7 mouse cellular contexts compared by ENCODE assay signal in genomic region chr17:12915881-12916583, GRCm38 (mm10). TPM values are rescaled to one million over a fixed set of nuclear protein-coding genes. Genes with fewer than 3 reads are reported as not detected.
DNase-seq lines count a peak whose midpoint lies in the region; ATAC-seq and TF ChIP-seq lines count a peak whose summit lies in the region.

Mrpl18 (minus strand) TSS chr17:12916345.

- peak; percentile 60 for TF ChIP-seq POLR2A in small intestine, adult 2 months (IDR thresholded peaks at IDR 0.05; ENCODE audit: low read depth, low read length)

- intact Hi-C loops in left cerebral cortex, postnatal 4 days (cut with DNase I) = no loop called here

- H3K4me1 ChIP-seq in embryonic facial prominence, embryonic 10.5 days = peaks cover 13% of the 10 kb centered on the region
- H3K4me1 ChIP-seq in intestine, postnatal 0 days (replicated peaks; ENCODE audit: control insufficient read depth, insufficient read depth, low read length) = no peaks in the 10 kb centered on the region
- peaks cover 13% of the 10 kb centered on the region for H3K4me1 ChIP-seq in midbrain, embryonic 12.5 days
- H3K4me1 ChIP-seq in small intestine, adult 2 months (ENCODE audit: control insufficient read depth, insufficient read depth, insufficient read length, low read length) = no peaks in the 10 kb centered on the region

- peak; percentile 99 for ATAC-seq in intestine, postnatal 0 days
- ATAC-seq in midbrain, embryonic 12.5 days (ENCODE audit: low FRiP score, low read depth) = peak; percentile 99

- no peaks in the 10 kb centered on the region for H3K27me3 ChIP-seq in embryonic facial prominence, embryonic 10.5 days (replicated peaks; ENCODE audit: low read depth, poor library complexity, severe bottlenecking)
- H3K27me3 ChIP-seq in intestine, postnatal 0 days (replicated peaks; ENCODE audit: control insufficient read depth, insufficient read depth, low read length) = no peaks in the 10 kb centered on the region
- H3K27me3 ChIP-seq in midbrain, embryonic 12.5 days = no peaks in the 10 kb centered on the region
- H3K27me3 ChIP-seq in small intestine, adult 2 months (ENCODE audit: control insufficient read depth, insufficient read depth, low read length) = no peaks in the 10 kb centered on the region

- peak within 1 kb of the TSS; percentile 96 for H3K9ac ChIP-seq in intestine, postnatal 0 days (ENCODE audit: low read depth, low read length)
- H3K9ac ChIP-seq in midbrain, embryonic 12.5 days (replicated peaks) = peak within 1 kb of the TSS; percentile 91

- H3K4me2 ChIP-seq in intestine, postnatal 0 days (replicated peaks; ENCODE audit: low read depth) = peak within 1 kb of the TSS; percentile 85
- H3K4me2 ChIP-seq in midbrain, embryonic 12.5 days (replicated peaks) = peak within 1 kb of the TSS; percentile 90

- H3K36me3 ChIP-seq in embryonic facial prominence, embryonic 10.5 days (replicated peaks) = peaks cover 68% of the 10 kb centered on the region
- H3K36me3 ChIP-seq in intestine, postnatal 0 days (ENCODE audit: control insufficient read depth, insufficient read depth) = peaks cover 46% of the 10 kb centered on the region
- peaks cover 52% of the 10 kb centered on the region for H3K36me3 ChIP-seq in midbrain, embryonic 12.5 days
- H3K36me3 ChIP-seq in small intestine, adult 2 months (ENCODE audit: control insufficient read depth, insufficient read depth, low read length) = peaks cover 38% of the 10 kb centered on the region

- no peaks in the 10 kb centered on the region for H3K9me3 ChIP-seq in embryonic facial prominence, embryonic 10.5 days
- no peaks in the 10 kb centered on the region for H3K9me3 ChIP-seq in intestine, postnatal 0 days (ENCODE audit: control insufficient read depth)
- H3K9me3 ChIP-seq in midbrain, embryonic 12.5 days = no peaks in the 10 kb centered on the region

- peak; percentile 98 for DNase-seq in adrenal gland, postnatal 10 days
- peak; percentile 99 for DNase-seq in embryonic facial prominence, embryonic 10.5 days (ENCODE audit: low spot score)
- peak; percentile 90 for DNase-seq in gonadal fat pad, adult 2 months (ENCODE audit: low read depth)
- peak; percentile 99 for DNase-seq in left cerebral cortex, postnatal 4 days

- peak within 1 kb of the TSS; percentile 97 for H3K4me3 ChIP-seq in embryonic facial prominence, embryonic 10.5 days
- H3K4me3 ChIP-seq in intestine, postnatal 0 days (ENCODE audit: low read depth, low read length) = peak within 1 kb of the TSS; percentile 90
- H3K4me3 ChIP-seq in midbrain, embryonic 12.5 days = peak within 1 kb of the TSS; percentile 84
- peak within 1 kb of the TSS; percentile 83 for H3K4me3 ChIP-seq in small intestine, adult 2 months (ENCODE audit: low read depth, low read length)

- TF ChIP-seq CTCF in intestine, postnatal 0 days (IDR thresholded peaks at IDR 0.05; ENCODE audit: low read depth) = no peak
- no peak for TF ChIP-seq CTCF in small intestine, adult 2 months (IDR thresholded peaks at IDR 0.05; ENCODE audit: extremely low read depth, insufficient read length, insufficient replicate concordance, low read depth, low read length)

- under 1% methylated on average over 56 of the region's 56 CpGs for whole genome bisulfite sequencing in embryonic facial prominence, embryonic 10.5 days
- WGBS in intestine, postnatal 0 days = under 1% methylated on average over 56 of the region's 56 CpGs
- WGBS in midbrain, embryonic 12.5 days = under 1% methylated on average over 56 of the region's 56 CpGs
- under 1% methylated on average over 56 of the region's 56 CpGs for WGBS in small intestine, adult 2 months

- peak within 1 kb of the TSS; percentile 98 for H3K27ac ChIP-seq in embryonic facial prominence, embryonic 10.5 days (replicated peaks)
- peak within 1 kb of the TSS; percentile 89 for H3K27ac ChIP-seq in intestine, postnatal 0 days (ENCODE audit: low read depth, low read length)
- peak within 1 kb of the TSS; percentile 85 for H3K27ac ChIP-seq in midbrain, embryonic 12.5 days (replicated peaks)
- peak within 1 kb of the TSS; percentile 80 for H3K27ac ChIP-seq in small intestine, adult 2 months (ENCODE audit: insufficient read depth, low read depth, low read length)

RNA-seq across cellular contexts. Expression of gene Mrpl18, which starts in this region (rescaled TPM):
- 100 to 1,000 TPM in 1 of 2 experiments, 10 to 100 TPM in 1; 87.0 to 122 TPM for total RNA-seq in adrenal gland, postnatal 10 days (2021)
- polyA plus RNA-seq in embryonic facial prominence, embryonic 10.5 days (2016; fragmentation: Nextera tagmentation; extraction: Ambion mirVana) = 198 and 200 TPM in 2 replicates
- 26.7 and 27.6 TPM in 2 replicates for polyA plus RNA-seq in gonadal fat pad, adult 2 months (2012; rRNA removed)
- polyA plus RNA-seq in intestine, postnatal 0 days (2015; fragmentation: Nextera tagmentation; extraction: Ambion mirVana) = 112 and 121 TPM in 2 replicates
- total RNA-seq in left cerebral cortex, postnatal 4 days (2021) = 10 to 100 TPM; 52.2 to 54.9 TPM
- 154 and 158 TPM in 2 replicates for polyA plus RNA-seq in midbrain, embryonic 12.5 days (2016; fragmentation: Nextera tagmentation; extraction: Ambion mirVana)
- 16.7 and 19.4 TPM in 2 replicates for polyA plus RNA-seq in small intestine, adult 2 months (2012; rRNA removed)

Comparison
In these comparisons a context has a peak if more than half of its experiments do, and no peak if none do; other contexts are left out.
1. Peak in every context shown above with its lines: DNase-seq, ATAC-seq, H3K4me3 ChIP-seq and H3K27ac ChIP-seq.